In genomic region chr1:53312989-53313967, GRCm38 (mm10) we compare ENCODE assay signal across 8 mouse cellular contexts. TPM values are rescaled to one million over a fixed set of nuclear protein-coding genes. Genes with fewer than 3 reads are reported as not detected.
DNase-seq lines count a peak whose midpoint lies in the region; ATAC-seq lines count a peak whose summit lies in the region.

Osgepl1 (plus strand) TSS chr1:53313624.

- no peaks in the 10 kb centered on the region for H3K27me3 ChIP-seq in hindbrain, embryonic 15.5 days

- peaks cover 11% of the 10 kb centered on the region for H3K36me3 ChIP-seq in hindbrain, embryonic 15.5 days

- 3% methylated on average over 27 of the region's 27 CpGs for WGBS in hindbrain, embryonic 15.5 days

- H3K27ac ChIP-seq in hindbrain, embryonic 15.5 days (replicated peaks) = peak within 1 kb of the TSS; percentile 89

- peak within 1 kb of the TSS; percentile 84 for H3K4me3 ChIP-seq in hindbrain, embryonic 15.5 days

- H3K4me1 ChIP-seq in hindbrain, embryonic 15.5 days (replicated peaks) = peaks cover 15% of the 10 kb centered on the region

- ATAC-seq in hindbrain, embryonic 15.5 days (ENCODE audit: low FRiP score, low read depth) = peak; percentile 99

- DNase-seq in T-cell, adult 2 months (ENCODE audit: low spot score) = peak; percentile 81
- peak; percentile 86 to 90 for DNase-seq in cerebellum, postnatal 36 days
- DNase-seq in frontal cortex, postnatal 36 days (ENCODE audit: low spot score in 2 of 2) = peak; percentile 82 to 88
- peak; percentile 79 for DNase-seq in left cerebral cortex, adult 11 months (ENCODE audit: low spot score)
- DNase-seq in lung, postnatal 4 days = peak; percentile 88 to 89
- peak; percentile 72 for DNase-seq in retina, postnatal 7 days (ENCODE audit: low read depth, low spot score)
- DNase-seq in urinary bladder, adult 2 months (ENCODE audit: low spot score) = peak; percentile 66

- H3K9ac ChIP-seq in hindbrain, embryonic 15.5 days = peak within 1 kb of the TSS; percentile 78

- peak within 1 kb of the TSS; percentile 59 for H3K4me2 ChIP-seq in hindbrain, embryonic 15.5 days

- H3K9me3 ChIP-seq in hindbrain, embryonic 15.5 days = no peaks in the 10 kb centered on the region

RNA-seq across cellular contexts. Expression of gene Osgepl1, which starts in this region (rescaled TPM):
- 18.3 and 19.0 TPM in 2 replicates for polyA plus RNA-seq in hindbrain, embryonic 15.5 days (2015; fragmentation: Nextera tagmentation; extraction: Ambion mirVana)
- 20.4 and 21.5 TPM in 2 replicates for polyA plus RNA-seq in urinary bladder, adult 2 months (2012; rRNA removed)

Comparison
In these comparisons a context has a peak if more than half of its experiments do, and no peak if none do; other contexts are left out.
1. Peak in every context shown above with its lines: DNase-seq, ATAC-seq, H3K4me3 ChIP-seq and H3K27ac ChIP-seq.